Mouse (Mus musculus) MEL (cell line): Measurements from ENCODE around the gene Ctnna2. TPM values are rescaled to one million over a fixed set of nuclear protein-coding genes. Genes with fewer than 3 reads are reported as not detected.

Experiments used
- DNase-seq: peaks from one replicate; pipeline ENCODE4 v3.0.0; 2011; ENCODE audit warnings: low read depth, low spot score
- H3K27ac ChIP-seq: 2 replicates; pipeline ENCODE4 v1.5.1; 2012; ENCODE audit warnings: low read depth, mild to moderate bottlenecking, control low read depth, low read length, moderate library complexity; ENCODE audit not compliant: control insufficient read depth
- H3K27me3 ChIP-seq, 2 experiments: fragments of 150-350 bp in 1 of 2; sonication (generic) in 1 of 2; 2 replicates each; pipeline ENCODE4 v1.6.1; 2012; ENCODE audit warnings: low read length in 2 of 2, mild to moderate bottlenecking in 2 of 2, improper control_type of control experiment in 1 of 2, moderate library complexity in 1 of 2; ENCODE audit not compliant: insufficient read depth in 2 of 2, control insufficient read depth in 1 of 2
- H3K36me3 ChIP-seq, 2 experiments: 2 replicates each; pipeline ENCODE4 v1.6.1; 2012 to 2014; ENCODE audit warnings: low read length in 2 of 2, improper control_type of control experiment in 1 of 2, inconsistent platforms in 1 of 2, mild to moderate bottlenecking in 1 of 2; ENCODE audit not compliant: insufficient read depth in 2 of 2, control insufficient read depth in 1 of 2
- H3K4me1 ChIP-seq, 2 experiments: fragments of 150-350 bp in 1 of 2; sonication (generic) in 1 of 2; 2 replicates each; pipeline ENCODE4 v1.6.1; 2012; ENCODE audit warnings: low read length in 2 of 2, improper control_type of control experiment in 1 of 2, mild to moderate bottlenecking in 1 of 2; ENCODE audit not compliant: insufficient read depth in 2 of 2, control insufficient read depth in 1 of 2
- H3K4me3 ChIP-seq, 2 experiments: fragments of 150-350 bp in 1 of 2; sonication (generic) in 1 of 2; 2 replicates each; pipeline ENCODE4 v1.5.1; 2012; ENCODE audit warnings: low read depth in 2 of 2, low read length in 2 of 2, mild to moderate bottlenecking in 2 of 2, moderate library complexity in 2 of 2, control low read depth in 1 of 2, improper control_type of control experiment in 1 of 2; ENCODE audit not compliant: control insufficient read depth in 1 of 2, insufficient read depth in 1 of 2
- H3K79me2 ChIP-seq: 2 replicates; pipeline ENCODE4 v1.6.1; 2012; ENCODE audit warnings: mild to moderate bottlenecking, low read length, moderate library complexity; ENCODE audit not compliant: control insufficient read depth, poor library complexity, insufficient read depth
- H3K9ac ChIP-seq: 2 replicates; pipeline ENCODE4 v1.6.1; 2012; ENCODE audit warnings: low read depth, mild to moderate bottlenecking, control low read depth, low read length, moderate library complexity; ENCODE audit not compliant: control insufficient read depth, poor library complexity, severe bottlenecking
- H3K9me3 ChIP-seq: fragments of 150-350 bp; sonication (generic); replicated peaks from 2 replicates; pipeline ENCODE4 v1.6.1; 2012; ENCODE audit warnings: mild to moderate bottlenecking, low read length, improper control_type of control experiment, moderate library complexity; ENCODE audit not compliant: insufficient read depth
- BHLHE40 ChIP-seq: IDR thresholded peaks from 2 replicates; pipeline ENCODE4 v1.6.1; 2012; ENCODE audit warnings: low read depth, mild to moderate bottlenecking, inconsistent platforms, low read length, improper control_type of control experiment, borderline replicate concordance
- E2F4 ChIP-seq: IDR thresholded peaks from 2 replicates; pipeline ENCODE4 v1.6.1; 2011; ENCODE audit warnings: low read depth, low read length, improper control_type of control experiment, borderline replicate concordance
- GABPA ChIP-seq: IDR thresholded peaks from 2 replicates; pipeline ENCODE4 v1.6.1; 2012; ENCODE audit warnings: low read depth, mild to moderate bottlenecking, inconsistent platforms, low read length, improper control_type of control experiment, moderate library complexity
- JUND ChIP-seq: IDR thresholded peaks from 2 replicates; pipeline ENCODE4 v1.6.1; 2011; ENCODE audit warnings: low read depth, mild to moderate bottlenecking, improper control_type of control experiment, low read length
- MAX ChIP-seq: IDR thresholded peaks from 2 replicates; pipeline ENCODE4 v1.6.1; 2011; ENCODE audit warnings: low read length, improper control_type of control experiment
- MEF2A ChIP-seq: IDR thresholded peaks from 2 replicates; pipeline ENCODE4 v1.6.1; 2014; ENCODE audit warnings: low read depth, mild to moderate bottlenecking, inconsistent platforms, low read length, improper control_type of control experiment; ENCODE audit not compliant: poor library complexity, insufficient replicate concordance, severe bottlenecking; ENCODE audit errors: extremely low read depth
- NELFE ChIP-seq: IDR thresholded peaks from 2 replicates; pipeline ENCODE4 v1.6.1; 2011; ENCODE audit warnings: low read depth, low read length, improper control_type of control experiment
- POLR2A ChIP-seq, 2 experiments: IDR thresholded peaks; 2 replicates each; pipeline ENCODE4 v1.6.1; 2011 to 2012; ENCODE audit warnings: low read length in 2 of 2, mild to moderate bottlenecking in 2 of 2, control low read depth in 1 of 2, improper control_type of control experiment in 1 of 2, low read depth in 1 of 2, moderate library complexity in 1 of 2; ENCODE audit not compliant: control insufficient read depth in 1 of 2, insufficient read depth in 1 of 2, poor library complexity in 1 of 2
- POLR2AphosphoS5 ChIP-seq: IDR thresholded peaks from 2 replicates; pipeline ENCODE4 v1.6.1; 2012; ENCODE audit warnings: low read depth, borderline replicate concordance, mild to moderate bottlenecking, inconsistent platforms, low read length, moderate library complexity, mixed read lengths
- RAD21 ChIP-seq: IDR thresholded peaks from 2 replicates; pipeline ENCODE4 v1.6.1; 2011; ENCODE audit warnings: mild to moderate bottlenecking, low read depth, low read length, improper control_type of control experiment
- RCOR1 ChIP-seq: IDR thresholded peaks from 2 replicates; pipeline ENCODE4 v1.6.1; 2012; ENCODE audit warnings: low read depth, mild to moderate bottlenecking, inconsistent platforms, low read length, improper control_type of control experiment
- TBP ChIP-seq: IDR thresholded peaks from 2 replicates; pipeline ENCODE4 v1.8.0; 2011; ENCODE audit warnings: low read depth, low read length, improper control_type of control experiment
- USF1 ChIP-seq: IDR thresholded peaks from 2 replicates; pipeline ENCODE4 v1.6.1; 2014; ENCODE audit warnings: low read depth, mild to moderate bottlenecking, inconsistent platforms, low read length, improper control_type of control experiment, moderate library complexity
- USF2 ChIP-seq, 2 experiments: IDR thresholded peaks; 2 replicates each; pipeline ENCODE4 v1.6.1; 2011 to 2012; ENCODE audit warnings: improper control_type of control experiment in 2 of 2, low read length in 2 of 2, borderline replicate concordance in 1 of 2, inconsistent platforms in 1 of 2, low read depth in 1 of 2, mild to moderate bottlenecking in 1 of 2; ENCODE audit not compliant: insufficient read depth in 1 of 2
- ZKSCAN1 ChIP-seq: IDR thresholded peaks from 2 replicates; pipeline ENCODE4 v1.6.1; 2012; ENCODE audit warnings: low read depth, mild to moderate bottlenecking, inconsistent platforms, low read length, improper control_type of control experiment, moderate library complexity
- ZMIZ1 ChIP-seq: IDR thresholded peaks from 2 replicates; pipeline ENCODE4 v1.6.1; 2012; ENCODE audit warnings: low read depth, mild to moderate bottlenecking, inconsistent platforms, low read length, improper control_type of control experiment, moderate library complexity
- ZNF384 ChIP-seq: IDR thresholded peaks from 2 replicates; pipeline ENCODE4 v1.6.1; 2012; ENCODE audit warnings: low read depth, mild to moderate bottlenecking, inconsistent platforms, low read length, improper control_type of control experiment
- polyA plus RNA-seq, 2 experiments: library from polyadenylated mRNA; stranded (reverse) in 1 of 2; unstranded in 1 of 2; fragments of >175 nt in 1 of 2; fragments of >200 nt in 1 of 2; gene quantifications; 2 replicates each; pipeline versions ENCODE4 v1.2.1 to v1.2.4; 2012; ENCODE audit warnings: low replicate concordance in 2 of 2, low read depth in 1 of 2; ENCODE audit not compliant: insufficient read length in 2 of 2, insufficient read depth in 1 of 2, missing spikeins in 1 of 2
- total RNA-seq: library from RNA; depleted of rRNA; stranded (reverse); fragments of 300-350 nt; gene quantifications from 2 replicates; pipeline ENCODE4 v1.2.3, GENCODE M21; 2012

The Ctnna2 gene
- total and polyA plus RNA-seq, 3 experiments, result not detected

GRCm38 (mm10) chr6:77569851-77570250 lies 409.6 kb downstream of the Ctnna2 start:
- no peaks in the 10 kb centered on the region for H3K9me3 ChIP-seq
- TF ChIP-seq RAD21, result no peak
- TF ChIP-seq USF1, result no peak
- TF ChIP-seq POLR2AphosphoS5, result no peak
- no peak for TF ChIP-seq MAX
- no peak for TF ChIP-seq GABPA
- no peak for TF ChIP-seq E2F4
- TF ChIP-seq JUND, result no peak
- TF ChIP-seq TBP, result no peak
- no peak for TF ChIP-seq MEF2A
- TF ChIP-seq ZNF384, result no peak
- TF ChIP-seq ZKSCAN1, result no peak
- TF ChIP-seq NELFE, result no peak
- no peak for TF ChIP-seq RCOR1
- TF ChIP-seq, all 39 proteins: peak for 0
- DNase-seq, result no peak
- Histone ChIP-seq H3K36me3 (no peaks in the 10 kb centered on the region), H3K4me3 (no peak overlapping the region), H3K4me1 (no peaks in the 10 kb centered on the region), H3K27me3 (no peaks in the 10 kb centered on the region), H3K9ac (no peak overlapping the region), H3K79me2 (no peaks in the 10 kb centered on the region), H3K27ac (no peak overlapping the region)

DNA sequence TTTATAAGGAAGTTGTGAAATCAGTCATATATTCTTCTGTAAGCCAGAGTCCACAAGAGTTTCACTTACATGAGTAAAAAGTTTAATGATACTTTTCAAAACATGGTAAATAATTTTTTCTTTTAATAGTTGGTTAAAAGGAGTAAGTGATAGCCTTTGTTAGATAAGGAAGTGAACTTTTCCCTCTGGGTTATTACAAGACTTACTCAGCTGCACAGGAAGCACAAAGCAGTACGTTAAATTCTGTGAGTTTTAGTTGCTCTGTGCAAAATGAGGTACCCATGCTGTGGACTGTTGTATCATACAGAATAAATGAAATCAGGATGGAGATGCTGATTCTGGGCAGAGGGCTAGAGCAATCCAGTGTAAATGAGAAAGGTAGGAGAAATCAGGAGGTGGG lies 423.3 kb downstream of the Ctnna2 start:
- Histone ChIP-seq H3K36me3 (no peaks in the 10 kb centered on the region), H3K9ac (no peak overlapping the region), H3K79me2 (no peaks in the 10 kb centered on the region), H3K4me3 (no peak overlapping the region), H3K4me1 (no peaks in the 10 kb centered on the region), H3K9me3 (no peaks in the 10 kb centered on the region), H3K27me3 (no peaks in the 10 kb centered on the region), H3K27ac (no peak overlapping the region)
- no peak for DNase-seq
- TF ChIP-seq ZMIZ1 (no peak), USF2 (IDR thresholded peaks at IDR 0.05; ENCODE audit: borderline replicate concordance in 1 of 2, insufficient read depth in 1 of 2, low read depth in 1 of 2, low read length in 2 of 2) (no peak), BHLHE40 (no peak), POLR2A (IDR thresholded peaks at IDR 0.05; ENCODE audit: control insufficient read depth in 1 of 2, insufficient read depth in 1 of 2, low read depth in 1 of 2, low read length in 2 of 2, poor library complexity in 1 of 2) (no peak)
